Mouse (Mus musculus) left cerebral cortex, postnatal 36 days (tissue): ENCODE results near the gene Pla2g12a. TPM values are rescaled to one million over a fixed set of nuclear protein-coding genes. Genes with fewer than 3 reads are reported as not detected.

ENCODE experiments used
- DNase-seq, 2 experiments: peaks; one replicate each; pipeline ENCODE4 v3.0.0; 2021 to 2022; ENCODE audit warnings: low spot score in 2 of 2, mixed read lengths in 1 of 2
- intact Hi-C: fragments of 180-260 bp; cut with DNase I; formaldehyde crosslinking; loops from one replicate; pipeline ENCODE4 v1.15.1; 2025
- total RNA-seq, 2 experiments: library from RNA; stranded (reverse); gene quantifications; 2 replicates each; pipeline ENCODE4 v1.2.3; 2021

Pla2g12a gene
- total RNA-seq, 2 experiments from 2014 or later = 16.1 to 17.6 TPM

- intact Hi-C loops = no loop called here
Measured at GRCm38 (mm10) chr3:129893143-129893542, 14.7 kb downstream of the Pla2g12a start.

GRCm38 (mm10) chr3:129896591-129896990 is 18.2 kb downstream of the Pla2g12a start:
- intact Hi-C loops = no loop called here
- no peak for DNase-seq

More at GRCm38 (mm10) chr3:129893143-129893542, 14.7 kb downstream of the Pla2g12a start:
- no peak for DNase-seq

DNA sequence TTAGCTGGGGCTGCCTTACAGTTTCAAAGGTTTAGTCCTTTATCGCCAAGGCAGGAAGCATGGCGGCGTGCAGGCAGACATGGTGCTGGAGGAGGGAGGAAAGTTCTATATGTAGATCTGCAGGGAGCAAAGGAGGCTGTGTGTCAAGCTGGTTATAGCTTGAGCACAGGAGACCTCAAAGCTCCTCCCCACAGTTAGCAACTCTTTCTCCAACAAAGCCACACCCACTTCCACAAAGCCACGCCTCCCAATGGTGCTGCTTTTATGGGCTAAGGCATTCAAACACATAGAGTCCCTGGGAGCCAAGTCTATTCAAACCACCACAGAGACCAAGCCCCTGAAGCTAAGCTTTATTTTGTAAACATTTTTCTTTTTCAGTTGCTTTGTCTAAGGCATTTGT is 20.5 kb downstream of the Pla2g12a start:
- intact Hi-C loops = no loop called here
- DNase-seq = no peak

DNA sequence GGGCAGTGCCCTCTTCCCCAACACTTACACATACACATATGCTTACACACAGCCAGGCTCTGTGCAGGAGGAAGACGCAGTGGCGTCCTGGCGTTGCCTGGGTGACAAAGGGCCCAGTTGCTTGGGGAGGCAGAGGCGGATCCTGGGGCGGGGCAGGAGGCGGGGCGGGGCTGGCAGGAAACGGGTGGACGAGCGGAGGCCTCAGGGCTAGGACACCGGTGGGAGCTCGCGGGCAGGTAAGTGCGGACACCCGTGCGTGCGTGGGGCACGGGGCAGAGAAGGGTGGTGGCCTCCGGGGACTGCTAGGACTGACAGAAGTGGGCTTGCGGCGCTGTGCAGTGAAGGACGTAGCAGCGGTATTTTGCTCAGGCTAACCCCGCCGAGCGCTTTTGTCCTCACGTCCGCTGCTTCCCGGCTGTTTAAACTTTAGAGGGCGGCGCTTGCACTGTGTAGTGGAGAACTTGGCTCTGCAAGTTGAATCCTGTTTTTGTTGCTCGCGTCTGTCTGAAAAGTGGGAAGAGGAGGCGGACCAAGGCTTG is 22.9 kb downstream of the Pla2g12a start, which contains the start of gene Casp6:
Gene Casp6, plus strand, starts transcription at position 155 of the 539 bp plus-strand sequence.
- intact Hi-C loops = no loop called here
- DNase-seq = peak; percentile 48 to 54

- DNase-seq = no peak
- intact Hi-C loops = no loop called here
Measured at GRCm38 (mm10) chr3:129903369-129903768, 25.0 kb downstream of the Pla2g12a start.

DNA sequence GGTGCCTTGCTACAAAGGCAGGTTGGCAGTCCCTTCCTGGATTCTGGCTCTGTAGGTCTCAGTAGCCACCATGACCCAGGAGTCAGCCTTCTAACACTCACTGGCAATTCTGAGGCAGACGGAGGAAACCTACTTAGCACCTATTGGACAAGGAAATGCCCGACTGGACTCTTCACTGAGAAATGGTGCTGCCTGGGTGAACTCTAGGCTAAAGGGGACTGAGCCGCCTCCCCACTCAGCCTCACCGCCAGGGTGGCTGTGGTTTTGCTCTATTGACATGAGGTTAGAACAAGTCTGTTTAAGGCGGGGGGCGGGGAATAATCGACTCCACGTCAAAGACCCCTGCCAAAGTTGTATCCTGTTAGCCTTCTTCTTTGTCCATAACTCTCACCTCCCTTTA is 25.5 kb downstream of the Pla2g12a start:
- intact Hi-C loops = no loop called here
- no peak for DNase-seq

DNA sequence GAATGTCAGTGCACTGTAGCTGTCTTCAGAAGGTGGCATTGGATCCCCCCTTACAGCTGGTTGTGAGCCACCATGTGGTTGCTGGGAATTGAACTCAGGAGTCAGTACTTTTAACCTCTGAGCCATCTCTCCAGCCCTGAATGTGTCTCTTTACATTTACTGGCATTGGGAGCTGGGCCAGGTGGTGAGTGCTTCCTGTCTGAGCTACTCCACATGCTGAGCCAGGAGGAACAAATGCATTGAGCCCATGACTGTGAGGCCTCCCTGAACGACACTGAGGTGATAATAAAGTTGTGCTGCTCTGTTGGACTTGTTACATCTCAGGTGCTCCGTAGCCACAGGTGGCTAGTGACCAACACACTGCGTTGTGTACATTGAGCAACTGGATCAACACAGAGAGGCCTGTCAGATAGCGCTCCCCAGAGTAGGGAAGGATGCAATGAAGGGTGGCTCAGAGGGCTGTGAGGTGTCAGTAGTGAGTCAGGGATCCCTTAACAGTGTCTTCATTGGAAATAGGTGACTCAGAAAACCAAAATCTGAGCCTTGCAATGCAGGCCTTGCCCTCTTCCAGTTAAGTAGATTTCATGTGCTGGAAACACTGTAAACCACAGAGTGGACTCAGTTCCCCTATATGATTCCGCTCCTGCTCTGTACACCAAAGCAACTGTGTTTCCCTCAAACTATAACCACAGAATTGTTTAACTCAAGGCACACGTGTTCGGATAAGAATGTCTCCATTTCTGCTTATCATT is 26.2 kb downstream of the Pla2g12a start:
- no peak for DNase-seq
- intact Hi-C loops = no loop called here

DNA sequence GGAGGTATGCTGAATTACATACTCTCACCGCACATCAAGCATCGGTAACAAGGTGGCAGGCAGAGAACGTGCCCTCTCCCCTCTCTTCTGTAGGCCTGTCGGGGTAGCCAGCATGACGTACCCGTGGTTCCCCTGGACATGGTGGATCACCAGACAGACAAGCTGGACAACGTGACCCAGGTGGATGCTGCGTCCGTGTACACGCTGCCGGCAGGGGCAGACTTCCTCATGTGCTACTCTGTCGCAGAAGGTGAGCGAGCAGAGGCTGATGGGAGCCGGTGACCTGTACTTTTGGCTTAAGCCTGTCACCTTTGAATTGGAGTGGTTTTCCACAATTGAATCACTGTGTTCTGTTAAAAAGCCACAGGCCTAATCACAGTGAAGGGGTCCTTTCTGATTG is 33.6 kb downstream of the Pla2g12a start:
- intact Hi-C loops = no loop called here
- DNase-seq = no peak

- no peak for DNase-seq
- intact Hi-C loops = no loop called here
Measured at GRCm38 (mm10) chr3:129913241-129913640, 34.8 kb downstream of the Pla2g12a start.

- intact Hi-C loops = loop anchor here (5.0 kb wide), 1 partner anchor 80 kb away; no protein-coding TSS in a partner anchor
- no peak for DNase-seq
Measured at GRCm38 (mm10) chr3:129917424-129917823, 39.0 kb downstream of the Pla2g12a start.

DNA sequence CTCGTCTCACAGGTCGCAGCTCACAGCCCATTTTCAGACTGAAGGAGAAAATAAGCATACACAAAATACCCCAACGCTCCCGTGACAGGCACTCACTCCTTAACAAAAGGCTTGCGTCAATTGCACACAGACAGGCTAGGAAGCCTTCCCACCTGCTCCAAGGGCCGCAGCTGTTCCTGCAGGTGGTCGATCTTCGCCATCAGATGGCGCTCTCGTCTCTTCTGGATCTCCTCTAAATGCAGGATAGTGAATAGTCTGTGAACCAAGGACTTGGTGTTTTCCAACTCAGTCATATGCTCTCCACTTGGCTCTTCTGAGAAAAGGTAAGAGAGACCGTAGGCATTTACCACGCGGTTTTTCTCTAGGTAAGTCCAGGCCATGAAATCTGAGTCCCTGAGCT is 40.0 kb downstream of the Pla2g12a start:
- intact Hi-C loops = loop anchor here (1.0 to 5.0 kb wide), 2 partner anchors 79 to 161 kb away; no protein-coding TSS in a partner anchor
- DNase-seq = peak; percentile 76 to 78

- intact Hi-C loops = no loop called here
- DNase-seq = no peak
Measured at GRCm38 (mm10) chr3:129923581-129923980, 45.2 kb downstream of the Pla2g12a start.

DNA sequence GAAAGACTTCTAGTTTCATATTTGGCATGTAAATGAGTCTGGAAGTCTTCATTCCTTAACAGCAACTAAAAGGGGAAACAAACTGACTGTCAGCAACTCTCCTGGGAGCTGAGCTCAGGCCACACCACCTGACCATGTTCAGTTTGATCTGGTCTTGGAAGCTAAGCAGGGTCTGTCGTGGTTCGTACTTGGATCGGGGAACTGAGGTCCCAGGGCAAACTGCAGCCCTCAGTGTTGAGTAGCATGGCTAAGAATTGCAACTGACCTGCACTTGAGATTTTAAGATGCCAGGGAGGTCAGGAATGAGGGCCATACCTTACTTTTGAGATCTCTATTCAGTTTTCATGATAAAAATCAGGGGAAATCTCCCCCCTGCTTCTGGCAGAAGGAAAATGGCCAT is 47.5 kb downstream of the Pla2g12a start:
- DNase-seq = no peak
- intact Hi-C loops = no loop called here

DNA sequence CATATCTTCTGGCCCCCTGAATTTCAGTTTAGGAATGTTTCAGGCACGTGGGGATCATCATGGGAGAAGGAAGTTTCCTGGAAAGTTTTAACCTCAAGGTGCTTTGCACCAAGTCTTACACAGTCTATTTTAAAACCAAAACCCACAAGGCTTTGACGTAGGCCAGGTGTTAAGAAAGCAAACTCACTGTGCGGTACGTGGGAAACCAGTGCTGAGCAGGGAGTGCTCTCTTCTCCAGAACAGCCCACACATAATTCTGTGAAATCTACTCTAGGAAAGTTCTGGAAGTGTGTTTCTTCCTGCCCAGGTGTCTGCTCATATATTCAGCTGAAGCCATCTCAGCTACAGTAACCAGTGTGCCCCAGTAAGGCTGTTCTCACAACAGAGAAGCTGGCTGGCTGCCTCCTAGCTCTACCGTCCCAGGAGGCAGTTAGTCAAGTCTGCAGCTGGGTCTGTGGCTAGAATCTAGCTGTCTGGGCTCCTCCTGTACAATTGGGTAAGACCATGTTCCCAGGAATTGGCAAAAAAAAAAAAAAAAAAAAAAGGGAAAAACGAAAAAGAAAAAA is 51.9 kb downstream of the Pla2g12a start:
- peak; percentile 13 to 24 for DNase-seq
- intact Hi-C loops = no loop called here

DNA sequence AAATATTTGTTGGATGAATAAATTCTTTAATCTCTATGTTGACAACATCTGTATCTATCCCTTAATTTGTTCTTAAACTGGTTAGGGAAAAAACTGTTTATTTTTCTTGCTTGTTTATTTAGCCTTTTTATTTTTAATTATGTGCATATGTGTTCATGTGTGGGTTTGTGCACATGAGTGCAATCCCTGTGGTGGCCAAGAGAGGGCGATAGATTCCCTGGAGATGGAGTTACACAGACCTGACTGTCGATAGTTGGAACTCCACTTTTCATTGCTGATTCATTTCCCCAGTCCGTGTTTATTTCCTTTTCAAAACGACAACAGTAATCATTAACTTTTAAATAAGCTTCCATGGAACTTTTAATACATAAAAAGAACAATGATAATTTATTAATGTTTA is 54.0 kb downstream of the Pla2g12a start:
- intact Hi-C loops = no loop called here
- DNase-seq = no peak

- DNase-seq = no peak
- intact Hi-C loops = no loop called here
Measured at GRCm38 (mm10) chr3:129936561-129936960, 58.2 kb downstream of the Pla2g12a start.

DNA sequence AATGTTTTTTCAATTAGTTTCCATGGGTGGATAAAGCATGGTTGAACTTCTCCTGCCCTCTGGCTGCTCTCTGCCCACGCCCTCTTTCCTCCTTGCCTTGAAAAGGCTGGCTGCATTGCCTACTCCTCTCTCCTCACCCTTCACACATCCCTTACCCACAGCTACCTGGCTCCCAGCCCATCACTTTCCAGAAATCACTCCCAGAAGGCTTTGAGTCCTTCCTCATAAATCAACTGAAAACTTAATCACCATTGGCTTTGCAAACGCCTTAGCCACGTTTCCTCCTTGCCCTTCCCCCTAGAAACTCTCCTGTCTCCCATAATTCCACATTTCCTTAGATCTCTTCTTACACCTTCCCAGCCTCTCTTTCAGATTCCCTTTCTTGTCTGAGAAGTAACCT is 59.4 kb downstream of the Pla2g12a start:
- intact Hi-C loops = no loop called here
- DNase-seq = no peak

DNA sequence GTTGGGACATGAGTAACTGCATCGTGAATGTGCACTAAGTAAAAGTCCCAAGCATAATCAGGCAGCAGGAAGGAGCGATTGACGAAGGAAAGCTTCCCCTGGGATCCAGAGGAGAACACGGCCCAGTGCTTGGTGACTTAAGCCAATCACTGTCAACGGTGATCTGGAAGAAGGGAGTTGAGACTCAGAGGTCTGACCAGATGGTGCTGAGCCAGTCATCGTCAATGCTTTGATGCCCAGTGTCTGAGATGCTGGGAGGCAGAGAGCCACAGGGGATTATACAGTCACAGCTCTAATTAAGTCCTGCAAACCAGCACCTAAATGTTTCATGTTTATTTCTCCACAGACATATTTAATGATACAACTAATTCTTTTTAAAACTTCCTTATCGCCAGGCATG is 60.7 kb downstream of the Pla2g12a start:
- intact Hi-C loops = no loop called here

DNA sequence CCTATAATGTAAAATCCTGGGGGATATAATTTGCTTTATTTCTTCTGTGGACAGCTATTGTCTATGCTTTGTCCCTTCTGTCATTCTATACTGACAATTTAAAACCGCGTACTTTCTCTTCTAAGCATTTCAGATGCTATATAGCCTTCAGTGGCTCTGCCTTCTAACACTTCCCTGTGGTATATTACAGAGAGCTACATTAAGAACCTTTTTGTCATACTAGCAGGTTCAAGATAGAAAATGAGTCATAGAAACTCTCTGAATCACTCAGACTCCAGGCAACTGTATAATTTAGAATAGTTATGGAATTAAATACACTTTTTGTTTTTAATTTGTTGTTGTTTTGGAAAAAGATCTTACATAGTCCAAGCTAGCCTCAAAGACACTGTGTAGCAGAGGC is 62.4 kb downstream of the Pla2g12a start:
- intact Hi-C loops = no loop called here
- no peak for DNase-seq

More for the DNA sequence above, 60.7 kb downstream of the Pla2g12a start:
- no peak for DNase-seq

DNA sequence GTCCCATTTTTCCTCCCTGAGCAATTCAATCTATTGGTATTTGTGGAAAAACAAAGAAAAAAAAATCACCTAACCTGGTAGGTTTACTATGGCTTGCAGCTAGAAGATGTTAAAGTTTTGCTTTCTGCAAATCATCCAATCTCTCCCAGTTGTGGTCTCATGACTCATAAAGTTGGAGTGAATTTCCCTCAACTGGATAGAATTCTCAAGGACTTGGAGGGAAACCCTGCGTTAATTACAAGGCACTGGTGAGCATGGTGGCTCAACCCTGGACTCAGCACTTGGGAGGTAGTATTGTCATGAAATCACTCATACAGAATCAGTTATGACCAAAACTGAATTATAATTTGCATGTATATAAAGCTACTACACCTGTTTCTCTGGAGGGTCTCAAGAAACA is 62.9 kb downstream of the Pla2g12a start:
- no peak for DNase-seq
- intact Hi-C loops = no loop called here

DNA sequence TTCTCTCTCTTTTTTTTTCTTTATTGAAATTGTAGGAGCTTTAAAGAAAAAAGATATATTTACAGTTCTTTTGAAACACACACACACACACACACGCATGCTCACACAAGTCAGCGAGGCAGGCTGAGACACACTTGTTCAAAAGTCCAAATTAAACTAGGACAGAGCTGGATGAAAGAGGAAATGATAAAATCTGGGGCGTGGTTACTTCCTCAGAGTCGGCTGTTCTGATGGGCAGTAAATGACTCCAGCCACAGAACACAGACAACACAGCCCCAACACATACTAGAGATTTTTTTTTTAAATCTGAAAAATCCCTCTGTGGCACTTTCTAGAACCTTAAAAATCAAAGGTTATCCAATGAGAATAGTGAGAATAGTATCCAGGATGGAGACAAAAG is 65.4 kb downstream of the Pla2g12a start:
- DNase-seq = no peak
- intact Hi-C loops = no loop called here
